Mouse (Mus musculus) right cerebral cortex, postnatal 36 days (tissue): ENCODE measurements around the gene Nudt1.
"Not testable (repeated sequence)": the region's sequence is repeated elsewhere in the genome, so short reads cannot be mapped to it uniquely, and the experiment has no call there.

Experiments
- DNase-seq, 2 experiments: peaks; one replicate each; pipeline ENCODE4 v3.0.0; 2022; ENCODE audit warnings: low spot score in 2 of 2, mixed read lengths in 1 of 2

The Nudt1 gene

DNA sequence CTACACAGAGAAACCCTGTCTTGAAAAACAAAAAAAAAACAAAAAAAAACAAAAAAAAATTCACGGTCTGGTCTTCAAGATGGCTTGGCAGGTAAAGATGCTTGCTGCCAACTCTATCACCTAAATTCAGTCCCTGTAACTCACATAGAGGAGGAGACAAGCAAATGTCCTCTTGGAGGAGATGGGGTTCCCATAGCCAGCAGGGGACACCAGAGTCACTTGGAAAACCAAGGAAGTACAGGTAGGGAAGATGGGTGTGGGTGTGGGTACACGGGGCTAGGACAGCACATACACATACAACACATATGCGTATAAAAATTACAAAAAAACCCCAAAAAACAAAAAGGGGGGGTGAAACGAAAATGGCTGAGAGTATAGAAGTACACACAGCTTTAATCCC is 21.4 kb downstream of the Nudt1 start:
- no peak for DNase-seq

DNA sequence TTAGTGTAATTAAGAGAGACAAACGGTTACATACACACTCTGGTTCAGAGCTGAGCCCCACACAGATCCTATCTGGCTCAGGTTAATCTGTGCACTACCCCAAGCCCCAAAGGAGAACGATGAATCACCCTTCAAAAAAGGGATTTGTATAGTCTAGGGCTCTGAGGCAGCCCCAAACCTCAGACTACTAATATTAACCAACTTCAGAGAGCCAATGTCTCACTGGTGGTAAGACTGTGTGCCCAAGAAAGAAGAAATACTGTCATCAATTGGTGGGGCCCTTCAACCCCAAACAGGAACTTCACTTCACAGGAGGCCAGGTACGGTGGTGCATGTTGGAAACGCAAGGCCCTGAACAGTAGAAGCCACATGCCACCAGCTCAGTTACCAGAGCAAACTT is 23.8 kb downstream of the Nudt1 start:
- no peak for DNase-seq

DNA sequence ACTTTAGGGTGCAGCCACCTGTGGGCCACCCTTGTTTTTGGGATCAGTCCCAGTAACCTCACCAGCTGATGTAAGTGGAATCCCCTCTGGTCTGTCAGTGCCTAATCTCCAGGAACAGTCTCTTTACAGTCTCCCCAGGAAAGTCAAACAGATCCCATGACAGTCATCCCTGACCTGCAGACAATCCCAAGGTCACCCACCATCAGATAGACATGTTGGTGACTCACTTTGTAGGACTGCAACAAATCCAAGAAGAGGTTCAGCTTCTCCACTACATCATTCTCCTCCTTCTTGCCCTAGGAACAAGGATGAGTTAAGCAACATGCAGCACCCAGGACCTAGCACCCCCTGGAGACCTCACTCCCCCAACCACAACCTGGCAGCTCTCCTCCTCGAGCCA is 24.6 kb downstream of the Nudt1 start:
- no peak for DNase-seq

DNA sequence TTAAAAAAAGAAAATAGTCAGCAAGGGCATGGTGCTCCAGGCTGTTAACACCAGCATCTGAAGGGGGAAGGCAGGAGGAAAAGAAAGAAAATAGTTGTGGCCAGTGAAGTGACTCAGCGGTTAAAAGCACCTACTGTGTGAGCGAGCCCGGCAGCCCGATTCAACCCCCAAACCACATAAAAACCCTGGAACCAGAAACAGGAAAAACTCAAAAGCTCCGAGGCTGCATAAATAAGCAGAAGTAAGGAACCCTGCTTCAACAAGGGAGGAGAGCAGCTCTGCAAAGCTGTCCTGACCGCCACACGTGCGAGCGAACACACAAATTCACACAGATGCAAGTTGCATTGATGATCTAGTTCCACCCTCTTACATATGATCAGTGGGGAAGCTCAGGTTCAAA is 28.4 kb downstream of the Nudt1 start:
- DNase-seq = no peak

DNA sequence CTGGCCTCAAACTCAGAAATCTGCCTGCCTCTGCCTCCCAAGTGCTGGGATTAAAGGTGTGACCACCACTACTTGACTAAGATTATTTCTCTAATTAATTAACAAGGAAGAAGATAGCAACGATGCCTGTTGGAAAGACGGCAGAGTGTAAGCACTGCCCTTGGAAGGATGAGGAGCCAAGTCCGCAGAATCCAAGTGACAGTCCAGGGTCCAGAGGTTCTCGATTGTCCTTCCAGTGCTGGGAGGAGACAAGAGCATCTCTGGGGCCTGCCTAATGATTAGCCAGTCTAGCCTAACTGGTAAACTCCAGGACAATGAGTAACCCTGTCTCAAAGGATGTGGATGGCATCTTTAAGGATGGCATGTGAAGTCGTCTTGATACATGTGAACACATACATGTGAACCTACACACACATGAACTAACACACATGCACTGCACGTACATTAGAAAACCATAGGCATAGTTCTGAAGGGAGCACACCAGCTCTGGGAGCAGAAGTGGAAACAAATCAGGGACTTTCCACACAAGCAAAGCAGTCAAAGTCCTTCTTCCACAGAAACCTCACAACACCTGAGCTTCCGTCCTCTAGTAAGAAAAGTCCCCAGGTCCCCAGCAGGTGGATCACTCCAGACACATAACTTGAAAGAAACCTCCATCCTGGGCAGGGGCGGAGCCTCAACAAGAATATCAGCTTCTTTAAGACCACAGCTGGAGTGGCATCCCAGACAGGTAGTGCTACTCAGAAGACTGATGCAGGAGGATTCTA is 29.5 kb downstream of the Nudt1 start:
- DNase-seq = no peak

DNA sequence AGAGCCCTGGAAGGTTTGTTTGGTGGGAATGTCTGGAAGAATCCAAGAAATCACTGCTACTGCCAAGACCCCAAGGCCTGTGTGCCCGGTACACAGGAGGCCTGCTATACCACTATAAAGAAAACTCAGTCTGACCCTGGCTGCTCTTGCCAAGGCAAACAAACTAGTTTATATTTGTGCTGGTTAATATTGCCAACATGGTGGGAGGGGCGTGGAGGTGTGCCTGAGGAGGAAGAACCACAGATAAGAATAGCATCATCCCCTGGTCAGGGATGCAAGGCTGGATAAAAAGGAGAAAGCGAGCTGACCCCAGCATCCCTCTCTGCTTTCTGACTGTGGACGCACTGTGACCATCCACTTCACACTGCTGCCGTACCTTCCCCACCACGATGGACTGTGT is 30.9 kb downstream of the Nudt1 start:
- DNase-seq = no peak

DNA sequence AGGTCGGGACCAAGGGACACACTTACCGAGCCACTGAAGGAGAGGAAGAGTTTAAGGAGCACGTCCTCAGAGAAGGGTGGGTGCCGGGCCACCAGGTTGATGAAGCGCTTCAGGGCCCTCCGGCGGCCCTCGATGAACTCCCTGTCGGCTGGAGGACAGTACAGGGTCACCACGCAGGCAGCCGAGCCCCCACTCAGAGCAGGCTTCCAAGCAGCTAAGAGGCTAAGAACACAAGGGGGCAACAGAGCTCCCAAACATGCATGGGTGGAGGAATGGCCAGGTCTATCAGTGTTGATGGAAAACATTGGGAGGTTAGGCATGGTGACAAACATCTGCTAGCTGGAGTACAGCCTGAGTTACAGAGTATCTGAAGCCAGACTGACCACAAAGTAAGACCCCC is 34.5 kb downstream of the Nudt1 start:
- DNase-seq = no peak

DNA sequence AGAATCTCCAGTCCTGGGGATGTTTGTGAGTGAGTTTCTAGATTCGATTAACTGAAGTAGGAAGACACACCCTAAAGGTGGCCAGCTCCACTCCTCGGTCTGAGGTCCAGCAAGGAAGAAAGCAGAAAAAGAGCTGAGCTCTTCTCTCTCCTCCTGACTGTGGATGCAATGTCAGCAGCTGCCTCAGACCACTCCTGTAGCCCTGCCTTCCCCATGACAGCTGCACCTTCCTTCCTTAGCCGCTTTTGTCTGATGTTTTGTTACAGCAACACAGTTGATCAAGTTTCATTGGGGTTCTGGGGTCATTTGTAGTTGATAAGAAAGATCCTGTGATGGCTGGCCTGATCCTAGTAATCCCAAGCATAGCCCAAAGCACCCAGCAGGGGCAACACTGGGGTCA is 36.0 kb downstream of the Nudt1 start:
- DNase-seq = no peak

DNA sequence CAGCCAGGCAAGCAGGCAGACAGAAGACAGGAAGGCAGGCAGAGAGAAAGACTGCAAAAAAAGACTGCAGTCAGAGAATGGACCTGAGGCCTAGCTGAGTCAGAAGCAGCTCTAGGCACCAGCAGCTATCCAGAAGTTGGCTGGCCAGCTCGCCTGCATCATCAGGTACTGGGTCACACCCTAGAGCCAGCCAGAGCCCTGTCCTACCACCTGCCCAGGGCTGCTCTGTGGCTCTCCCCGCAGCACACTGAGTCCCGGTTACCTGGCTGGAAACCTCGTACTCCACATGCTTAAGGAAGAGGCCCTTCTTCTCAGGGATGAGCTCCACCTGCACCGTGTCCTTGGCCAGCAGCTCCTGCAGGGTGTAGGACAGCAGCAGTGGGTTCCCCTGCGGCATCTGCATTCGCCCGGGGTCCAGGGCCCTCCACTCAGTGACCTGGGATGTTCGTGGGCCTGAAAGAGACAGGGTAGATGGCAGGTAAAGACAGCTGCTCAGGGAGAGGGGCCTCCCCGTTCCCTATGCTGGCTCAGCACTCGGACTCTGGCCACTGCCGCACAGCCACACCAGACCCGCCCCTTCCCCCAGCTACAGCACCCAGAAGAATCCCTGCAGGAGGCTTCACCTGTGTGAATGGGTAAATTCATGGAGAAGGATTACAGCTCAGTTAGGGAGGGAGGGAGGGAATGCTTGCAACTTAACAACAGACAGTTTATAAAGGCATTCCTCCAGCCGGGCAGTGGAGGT is 38.6 kb downstream of the Nudt1 start:
- no peak for DNase-seq

DNA sequence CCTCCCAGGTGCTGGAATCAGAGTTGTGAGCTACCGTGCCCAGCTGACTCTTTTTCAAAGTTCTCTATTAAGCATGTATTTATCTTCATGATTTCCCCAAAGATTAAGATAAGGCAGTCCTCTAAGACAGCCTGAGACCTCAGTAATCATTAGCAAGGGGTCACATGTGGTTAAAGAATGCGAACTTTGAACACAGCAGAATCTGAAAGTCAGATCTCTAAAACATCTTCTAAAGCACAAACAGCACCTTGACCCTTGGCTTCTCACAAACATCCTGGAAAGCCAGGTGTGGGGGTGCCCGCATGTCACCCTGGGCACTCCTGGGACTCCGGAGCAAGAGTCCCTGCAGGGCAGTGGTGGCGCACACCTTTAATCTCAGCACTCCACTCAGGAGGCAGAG is 43.0 kb downstream of the Nudt1 start:
- DNase-seq = no peak

DNA sequence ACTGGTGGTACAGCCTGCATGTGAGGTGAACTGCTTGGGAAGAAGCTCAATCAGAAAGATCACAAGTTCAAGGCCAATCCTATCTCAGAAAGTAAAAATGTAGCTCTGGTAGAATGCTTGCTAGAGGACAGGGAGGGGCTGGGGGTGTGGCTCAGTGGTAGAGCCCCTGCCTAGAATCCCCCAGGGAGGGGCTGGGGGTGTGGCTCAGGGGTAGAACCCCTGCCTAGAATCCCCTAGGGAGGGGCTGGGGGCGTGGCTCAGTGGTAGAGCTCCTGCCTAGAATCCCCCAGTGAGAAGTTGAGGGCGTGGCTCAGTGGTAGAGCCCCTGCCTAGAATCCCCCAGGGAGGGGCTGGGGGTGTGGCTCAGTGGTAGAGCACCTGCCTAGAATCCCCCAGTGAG is 46.7 kb downstream of the Nudt1 start:
- not testable (repeated sequence) for DNase-seq

DNA sequence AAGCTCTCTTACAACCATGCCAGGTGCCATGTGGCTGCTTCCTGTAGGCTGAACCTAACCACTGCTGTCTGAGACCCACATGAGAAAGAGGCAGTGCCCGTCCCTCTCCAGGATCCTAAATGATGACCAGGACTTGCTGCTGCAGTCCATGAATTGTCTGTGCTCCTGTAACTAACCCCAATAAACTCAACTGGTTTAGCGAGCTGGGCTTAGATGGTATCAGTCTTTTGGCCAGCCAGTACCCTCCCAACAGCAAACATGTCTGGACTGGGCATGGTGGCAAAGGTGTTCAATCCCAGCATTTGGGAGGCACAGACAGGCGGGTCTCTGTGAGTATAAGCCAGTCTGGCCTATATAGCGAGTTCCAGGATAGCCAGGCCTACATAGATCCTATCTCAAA is 47.5 kb downstream of the Nudt1 start:
- DNase-seq = no peak

DNA sequence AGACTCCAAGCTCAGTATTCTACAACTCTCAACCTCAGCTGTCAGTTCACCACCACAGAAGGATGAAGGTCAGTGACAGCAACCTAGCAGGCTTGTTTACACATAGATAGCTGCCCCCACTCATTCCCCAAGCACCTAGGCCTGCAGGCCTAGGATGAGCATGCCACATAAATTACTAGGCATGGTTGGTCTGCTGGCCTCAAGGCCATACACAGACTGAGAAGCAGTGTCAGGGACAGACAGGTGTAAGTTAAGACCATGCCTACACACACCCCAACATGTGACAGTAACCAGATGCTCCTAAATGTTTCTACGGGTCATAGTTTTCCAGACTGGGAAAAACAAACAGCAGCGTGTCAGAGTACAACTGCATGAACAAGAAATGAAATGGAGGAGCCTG is 48.0 kb downstream of the Nudt1 start:
- DNase-seq = no peak

DNA sequence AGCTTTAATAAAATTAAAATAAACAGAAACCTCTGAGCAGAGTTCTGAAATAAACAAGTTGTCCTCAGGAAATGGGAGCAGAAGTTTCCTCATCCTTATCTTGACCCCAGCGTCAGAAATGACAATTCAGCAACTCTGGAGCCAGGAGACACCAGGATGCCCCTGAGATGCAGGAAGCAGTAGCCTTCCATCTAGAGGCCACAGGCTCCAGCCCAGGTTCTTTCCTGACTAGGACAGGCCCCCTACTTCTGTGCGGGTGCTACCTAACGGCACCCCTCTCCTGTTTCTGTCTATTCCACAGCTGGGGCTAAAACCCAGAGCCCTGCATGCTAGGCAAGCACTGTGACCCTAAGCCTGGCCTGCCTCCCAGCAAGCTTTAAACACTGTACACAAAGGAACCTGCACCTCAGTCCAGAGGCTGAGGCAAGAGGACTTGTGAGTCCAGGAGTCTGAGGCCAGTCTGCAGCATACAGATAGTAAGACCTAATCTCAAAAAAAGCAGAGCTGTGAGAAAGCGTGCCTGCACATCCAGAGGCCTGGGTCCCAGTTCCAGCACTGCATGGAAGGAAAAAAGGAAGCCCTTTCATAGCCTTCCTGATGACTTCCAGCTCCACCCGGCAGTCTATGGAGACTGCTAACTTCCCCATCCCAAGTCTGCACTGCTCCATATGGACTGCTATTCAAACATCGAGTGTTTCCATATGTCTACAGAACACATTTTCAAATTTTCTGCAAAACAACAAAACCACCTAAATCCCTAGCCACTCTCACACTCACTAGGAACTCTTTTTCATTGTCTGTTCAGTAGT is 49.2 kb downstream of the Nudt1 start:
- no peak for DNase-seq

DNA sequence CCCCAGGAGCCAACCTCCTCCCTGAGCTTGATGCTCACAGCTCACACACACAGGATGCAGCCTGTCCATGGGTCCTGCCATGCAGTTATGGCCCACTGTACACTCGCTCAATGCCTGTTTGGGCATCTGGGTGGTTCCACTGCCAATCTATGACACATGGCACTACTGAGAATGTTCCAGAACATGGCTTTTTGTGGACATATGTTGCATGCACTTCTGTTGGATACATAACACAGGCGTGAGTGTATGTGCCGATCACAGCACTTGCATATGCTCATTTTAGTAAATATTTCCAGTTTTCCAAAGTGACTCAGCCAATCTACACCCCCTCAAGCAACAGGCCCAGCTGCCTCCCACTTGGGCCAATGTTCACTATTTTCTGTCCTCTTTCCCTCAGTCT is 50.2 kb downstream of the Nudt1 start:
- peak; percentile 27 to 39 for DNase-seq

DNA sequence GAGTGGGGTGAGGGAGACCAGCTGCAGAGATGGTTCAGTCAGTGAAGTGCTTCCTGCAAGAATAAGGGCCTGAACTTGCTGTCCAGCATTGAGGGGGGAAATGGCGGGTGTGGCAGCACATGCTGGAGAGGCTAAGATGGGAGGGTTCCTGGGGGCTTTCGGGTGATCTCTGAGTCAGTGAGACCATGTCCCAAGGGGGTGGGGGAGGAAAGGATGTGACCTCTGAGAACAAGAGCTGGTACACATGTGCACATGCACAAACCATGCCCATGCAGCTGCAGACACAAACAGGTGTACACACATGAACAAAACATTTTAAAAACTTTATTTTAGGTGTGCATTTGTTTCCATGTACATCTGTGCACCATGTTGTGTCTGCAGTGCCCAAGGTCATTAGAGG is 52.3 kb downstream of the Nudt1 start:
- no peak for DNase-seq

DNA sequence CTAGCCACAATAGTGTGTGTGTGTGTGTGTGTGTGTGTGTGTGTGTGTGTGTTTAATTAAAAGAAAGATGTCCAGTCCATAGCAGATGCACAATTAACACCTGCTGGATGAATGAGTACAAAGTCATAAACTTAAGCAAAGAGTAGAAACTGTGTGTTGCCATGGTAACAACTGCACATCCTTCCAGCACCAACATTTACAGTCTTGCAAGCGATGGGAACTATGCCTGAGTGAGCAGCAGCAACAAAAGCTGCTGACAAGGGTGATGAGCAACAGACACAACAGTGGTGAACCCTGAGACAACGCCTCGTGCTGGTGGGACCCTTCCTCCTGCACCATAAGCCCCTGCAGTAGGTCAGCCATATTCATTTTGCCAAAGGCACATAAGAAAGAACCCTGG is 52.8 kb downstream of the Nudt1 start:
- no peak for DNase-seq

DNA sequence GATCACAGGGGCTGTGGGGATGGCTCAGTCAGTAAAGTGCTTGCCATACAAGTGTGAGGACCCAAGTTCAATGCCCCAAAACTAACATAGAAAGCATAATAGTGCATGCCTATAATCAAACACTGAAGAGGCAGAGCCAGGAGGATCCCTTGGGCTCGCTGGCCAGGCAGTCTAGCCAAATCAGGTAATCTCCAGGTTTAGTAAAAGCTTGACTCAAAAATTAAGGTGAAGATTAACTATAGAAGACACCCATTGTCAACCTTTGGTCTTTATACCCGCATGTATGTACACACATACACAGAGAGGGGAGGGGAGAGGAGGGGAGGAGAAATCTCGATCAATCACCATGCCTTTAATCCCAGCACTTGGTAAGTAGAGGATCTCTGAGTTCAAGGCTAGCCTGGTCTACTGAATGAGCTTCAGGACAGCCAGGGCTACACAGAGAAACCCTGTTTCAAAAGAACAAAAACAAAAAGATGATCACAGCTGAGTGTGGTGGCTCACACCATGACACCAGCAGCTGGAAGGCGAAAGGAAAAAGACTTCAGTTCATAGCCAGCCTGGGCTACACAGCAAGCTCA is 53.9 kb downstream of the Nudt1 start:
- DNase-seq = no peak

DNA sequence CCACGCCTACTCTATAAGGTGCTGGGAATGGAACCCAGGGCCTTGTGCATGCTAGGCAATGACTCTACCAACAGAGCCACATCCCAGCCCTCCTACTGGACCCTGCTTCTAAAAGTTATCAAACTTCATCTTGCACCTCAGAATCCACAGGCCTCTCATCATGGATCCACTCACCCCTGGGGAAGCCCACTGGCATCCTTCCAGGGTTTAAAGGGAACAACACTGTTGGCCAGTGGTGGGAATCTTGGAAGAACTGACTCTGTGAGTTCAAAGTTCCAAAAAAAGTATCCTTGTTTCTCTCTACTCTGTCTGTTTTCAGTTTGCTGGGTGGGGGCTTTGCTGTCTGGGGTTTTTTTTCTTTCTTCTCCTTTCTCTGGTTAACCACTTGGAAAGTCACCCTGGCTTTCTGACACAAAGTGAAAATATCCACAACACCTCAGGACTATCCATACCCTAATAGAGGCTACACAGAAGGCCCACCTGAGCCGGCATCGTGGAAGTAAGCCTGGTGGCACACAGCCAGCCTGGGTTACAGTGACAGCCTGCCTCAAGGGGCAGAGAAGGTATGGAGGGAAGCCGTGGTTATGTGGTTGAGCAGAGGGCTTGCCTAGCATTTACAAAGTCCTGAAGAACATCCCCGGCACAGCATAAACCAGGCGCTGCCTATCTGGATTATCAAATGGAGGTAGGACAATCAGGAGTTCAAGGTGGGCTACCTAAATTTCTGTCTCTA is 56.8 kb downstream of the Nudt1 start:
- no peak for DNase-seq

DNA sequence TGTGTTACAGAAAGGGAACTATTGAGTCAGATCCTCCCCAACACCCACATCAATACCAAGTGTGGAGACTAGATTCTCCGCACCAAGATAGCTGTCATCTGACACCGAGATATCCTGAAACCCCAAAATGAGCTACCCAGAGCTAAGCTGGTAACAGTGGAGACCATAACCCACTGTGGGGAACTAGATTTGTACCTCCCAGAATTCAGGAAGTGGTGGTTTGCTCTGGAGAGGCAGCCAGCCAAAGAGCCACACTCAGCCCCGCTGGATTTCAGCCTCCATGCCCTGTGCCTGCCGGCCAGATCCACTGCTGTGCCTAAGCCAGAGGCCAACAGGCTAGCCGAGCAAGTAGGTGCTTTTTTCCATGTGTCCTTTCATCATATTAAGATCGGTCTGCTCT is 57.8 kb downstream of the Nudt1 start:
- DNase-seq = no peak

DNA sequence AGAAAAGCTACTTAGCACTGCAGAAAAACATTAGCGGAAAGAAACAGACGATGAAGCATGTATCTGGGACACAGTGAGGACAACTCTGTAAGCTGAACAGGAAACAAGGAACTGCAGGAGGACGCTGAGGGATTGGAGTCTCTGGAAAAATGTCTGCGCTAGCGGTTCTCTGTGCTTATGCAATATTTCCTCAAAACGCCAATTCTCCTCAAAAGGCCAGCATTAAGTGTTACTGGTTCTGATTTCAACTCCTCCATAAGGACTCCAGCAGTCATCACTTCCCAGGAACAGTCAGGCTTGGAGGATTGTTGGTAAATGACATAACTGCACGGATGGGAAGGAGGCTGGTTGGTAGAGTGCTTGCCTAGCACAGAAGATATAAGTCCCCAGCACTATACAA is 59.7 kb downstream of the Nudt1 start:
- DNase-seq = no peak

DNA sequence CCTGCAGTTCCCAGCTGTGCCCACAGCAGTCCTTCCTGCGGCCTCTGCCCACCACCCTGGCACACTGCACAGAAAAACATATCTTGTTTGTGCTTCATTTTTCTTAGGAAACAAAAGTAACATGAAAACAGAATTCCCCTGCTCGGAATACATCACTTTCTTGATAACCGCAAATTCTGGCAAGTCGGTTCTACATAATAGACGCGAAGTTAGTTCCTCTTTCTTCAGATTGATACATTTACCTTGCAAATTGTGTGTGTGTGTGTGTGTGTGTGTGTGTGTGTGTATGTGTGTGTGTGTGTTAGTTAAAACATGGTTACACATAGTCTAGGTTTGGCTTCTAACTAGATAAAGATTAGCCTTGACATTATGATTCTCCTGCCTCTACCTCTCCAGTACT is 61.2 kb downstream of the Nudt1 start:
- DNase-seq = no peak
